Mouse (Mus musculus) CD4-positive naive resting alpha-beta T cell, adult 76 days (primary cell): ENCODE data around the gene Gpat2. TPM values are rescaled to one million over a fixed set of nuclear protein-coding genes. Genes with fewer than 3 reads are reported as not detected.

Experiments used
- total RNA-seq: library from RNA; stranded (reverse); gene quantifications from one replicate; pipeline ENCODE4 v1.2.4, GENCODE M21; 2023

Gene Gpat2
- 0.29 TPM for total RNA-seq

GRCm38 (mm10) chr2:127424977-127425376 lies at the start of gene Gpat2:
TSS of gene Gpat2 (plus strand) at chr2:127425199.

GRCm38 (mm10) chr2:127444055-127444789 lies 19.2 kb downstream of the Gpat2 start, which contains the start of gene Fahd2a:
TSS of gene Fahd2a (minus strand) at chr2:127444565.

Other genes starting within 250 kb of the Gpat2 start
- 2.0 TPM for gene 1810024B03Rik, start 216.9 kb upstream of the Gpat2 start, total RNA-seq
- gene Snrnp200, start 216.8 kb upstream of the Gpat2 start, total RNA-seq: 172 TPM
- 36.2 TPM for gene Ciao1, start 177.4 kb upstream of the Gpat2 start, total RNA-seq
- gene Tmem127, start 177.3 kb upstream of the Gpat2 start, total RNA-seq: 42.4 TPM
- gene Stard7, start 155.0 kb upstream of the Gpat2 start, total RNA-seq: 51.1 TPM
- 171 TPM for gene Dusp2, start 89.0 kb upstream of the Gpat2 start, total RNA-seq
- 0.47 TPM for gene Astl, start 86.6 kb upstream of the Gpat2 start, total RNA-seq
- gene Adra2b, start 62.0 kb upstream of the Gpat2 start, total RNA-seq: not detected
- 15.8 TPM for gene Fahd2a, start 19.4 kb downstream of the Gpat2 start, total RNA-seq
- not detected for gene Kcnip3, start 96.9 kb downstream of the Gpat2 start, total RNA-seq
- gene Prom2, start 116.3 kb downstream of the Gpat2 start, total RNA-seq: not detected
- gene Zfp661, start 161.9 kb downstream of the Gpat2 start, total RNA-seq: 3.3 TPM
- gene Mrps5, start 162.0 kb downstream of the Gpat2 start, total RNA-seq: 163 TPM
- gene Mal, start 231.5 kb downstream of the Gpat2 start, total RNA-seq: not detected